Mouse (Mus musculus) cerebellum, postnatal 4 days (tissue): ENCODE measurements around the gene Npcd.

Experiments used
- DNase-seq, 2 experiments: peaks; one replicate each; pipeline ENCODE4 v3.0.0; 2022; ENCODE audit warnings: low spot score in 2 of 2, mixed read lengths in 1 of 2

Npcd gene

DNA sequence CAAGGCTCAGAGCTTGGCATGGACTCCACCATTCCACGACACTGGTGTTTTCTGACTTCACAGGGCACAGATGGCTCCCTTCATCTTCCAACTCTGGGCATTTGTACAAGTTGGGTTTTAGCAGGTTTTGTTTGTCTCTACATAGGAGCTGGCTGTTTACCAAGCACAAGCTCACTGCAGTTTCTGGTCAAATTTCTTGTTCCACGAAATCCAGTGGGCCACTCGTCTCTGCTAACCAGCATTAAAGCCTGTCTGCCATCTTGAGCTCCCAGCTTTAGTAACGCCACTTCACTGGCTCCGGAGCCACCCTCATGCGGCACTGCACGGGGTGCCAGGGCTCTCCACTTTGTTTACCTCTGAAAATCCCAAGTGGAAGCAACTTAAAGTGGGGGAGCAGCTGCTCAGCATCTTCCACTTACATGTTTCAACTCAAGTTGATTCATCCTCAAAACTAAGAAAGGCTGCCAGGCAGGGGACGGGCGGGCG is 67.4 kb downstream of the Npcd start:
- no peak for DNase-seq

- no peak for DNase-seq
Measured at GRCm38 (mm10) chr15:79766168-79766567, 67.9 kb downstream of the Npcd start.

- DNase-seq = peak in 1 of 2 experiments; percentile 51
Measured at GRCm38 (mm10) chr15:79765361-79765760, 68.7 kb downstream of the Npcd start.

DNA sequence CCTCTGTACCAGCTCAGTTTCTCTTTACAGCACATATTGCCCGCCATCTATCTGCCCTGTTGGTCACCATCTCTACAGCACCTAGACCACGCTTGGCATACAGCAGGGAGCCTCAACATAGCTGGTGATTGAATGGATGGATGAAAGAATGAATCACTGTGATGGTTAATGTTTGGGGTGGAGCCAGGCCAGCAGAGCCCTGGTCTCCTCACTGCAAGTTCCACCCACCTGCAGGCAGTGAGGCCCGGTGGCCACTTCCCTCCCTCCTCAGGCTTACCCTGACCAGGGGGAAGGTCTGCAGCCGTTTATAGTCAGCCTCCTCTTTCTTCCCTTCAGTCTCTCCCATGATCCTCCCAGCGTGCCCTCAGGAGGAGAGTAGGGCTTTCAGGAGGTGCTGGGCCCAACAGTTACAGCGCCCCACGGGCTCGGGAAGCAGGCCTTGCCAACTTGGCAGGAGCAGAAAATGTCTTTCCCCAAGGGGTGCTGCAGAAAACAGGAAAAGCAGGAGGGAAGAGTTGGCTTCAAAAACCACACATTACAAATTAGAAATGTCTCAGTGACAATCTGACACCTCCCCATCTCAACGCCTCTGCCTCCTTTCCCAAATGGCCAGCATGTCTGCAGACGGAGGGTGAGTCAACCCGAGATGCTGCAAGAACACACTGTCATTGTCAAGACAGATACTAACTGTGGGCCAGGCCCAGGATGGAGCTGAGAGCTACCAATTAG is 69.3 kb downstream of the Npcd start:
- no peak for DNase-seq

- DNase-seq = no peak
Measured at GRCm38 (mm10) chr15:79763601-79764246, 70.3 kb downstream of the Npcd start.

GRCm38 (mm10) chr15:79763001-79763400 is 71.0 kb downstream of the Npcd start:
- no peak for DNase-seq

- no peak for DNase-seq
Measured at GRCm38 (mm10) chr15:79760956-79761355, 73.1 kb downstream of the Npcd start.

GRCm38 (mm10) chr15:79757118-79757517 is 76.9 kb downstream of the Npcd start:
- DNase-seq = no peak

DNA sequence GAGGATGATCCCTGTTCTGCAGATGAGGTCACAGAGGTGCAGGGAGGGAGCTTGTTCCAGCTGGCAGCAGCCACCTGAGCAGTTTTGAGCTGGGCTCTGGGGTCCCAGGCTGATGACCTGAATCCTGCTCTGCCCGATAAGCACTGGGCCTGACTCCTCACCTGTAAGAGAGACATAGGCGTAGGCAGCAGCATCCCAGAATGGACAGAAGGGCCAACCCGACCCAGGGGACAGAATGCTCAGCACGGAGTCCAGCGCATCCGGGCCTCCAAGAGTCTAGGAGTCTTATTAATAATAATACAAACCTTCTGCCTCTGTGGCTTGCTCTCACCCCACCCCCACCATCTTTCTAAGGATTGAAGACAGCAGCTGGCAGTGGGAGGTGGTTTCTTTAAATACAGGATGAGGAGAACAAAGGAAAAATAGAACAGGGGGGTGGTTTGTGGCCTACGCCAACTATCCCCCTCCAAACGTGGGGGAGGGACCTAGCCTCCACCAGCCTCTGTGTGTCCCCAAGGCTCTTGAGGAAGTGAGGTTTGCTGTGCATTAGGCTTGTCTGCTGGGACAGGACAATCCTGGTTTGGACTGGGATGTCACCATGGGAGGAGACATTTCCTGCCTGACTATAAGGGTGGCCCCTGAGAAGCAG is 77.9 kb downstream of the Npcd start:
- DNase-seq = no peak

DNA sequence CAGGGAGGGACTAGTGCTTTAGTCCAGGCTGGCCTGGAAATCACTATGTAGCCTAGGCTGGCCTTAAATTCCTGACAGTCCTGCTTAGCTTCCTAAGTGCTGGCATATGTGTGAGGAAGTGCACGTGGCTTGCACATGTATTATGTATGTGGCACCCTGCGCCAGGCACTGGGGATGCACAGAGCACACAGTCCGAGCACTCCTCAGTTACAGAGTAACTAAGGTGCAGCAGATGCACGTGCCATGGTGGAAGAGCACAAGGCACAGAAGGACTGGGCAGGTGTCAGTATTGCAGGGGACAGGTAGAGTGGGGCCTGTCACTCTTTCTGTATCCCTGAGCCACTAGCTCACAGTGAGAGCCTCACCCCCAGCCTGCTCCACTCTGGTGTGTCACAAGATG is 78.9 kb downstream of the Npcd start:
- no peak for DNase-seq

DNA sequence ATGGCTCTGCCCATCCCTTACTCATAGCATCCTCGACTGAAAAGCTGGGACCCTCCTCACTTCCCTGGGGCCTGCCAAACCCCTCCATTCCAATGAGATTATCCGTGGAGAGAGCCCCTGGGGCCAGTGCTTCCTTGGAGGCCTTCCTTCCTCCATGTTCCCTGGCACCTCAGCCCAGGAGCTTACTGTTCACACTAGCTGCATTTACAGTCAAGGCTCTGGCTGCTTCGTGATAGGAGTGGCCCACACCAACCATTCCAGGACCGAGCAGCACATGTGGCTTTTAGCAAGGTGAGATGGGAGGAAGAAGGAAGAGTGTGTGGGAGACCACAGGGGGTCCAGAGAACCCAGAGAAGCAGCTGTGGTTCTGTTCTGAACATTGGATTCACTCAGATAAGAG is 80.2 kb downstream of the Npcd start:
- DNase-seq = no peak

GRCm38 (mm10) chr15:79753420-79753752 is 80.7 kb downstream of the Npcd start:
- DNase-seq = no peak

GRCm38 (mm10) chr15:79752742-79753419 is 81.2 kb downstream of the Npcd start:
- peak; percentile 64 to 82 for DNase-seq

- no peak for DNase-seq
Measured at GRCm38 (mm10) chr15:79751772-79752171, 82.3 kb downstream of the Npcd start.

GRCm38 (mm10) chr15:79750266-79750665 is 83.8 kb downstream of the Npcd start:
- DNase-seq = no peak

- DNase-seq = no peak
Measured at GRCm38 (mm10) chr15:79749162-79749561, 84.9 kb downstream of the Npcd start.

GRCm38 (mm10) chr15:79747998-79748397 is 86.0 kb downstream of the Npcd start:
- DNase-seq = peak in 1 of 2 experiments; percentile 48

DNA sequence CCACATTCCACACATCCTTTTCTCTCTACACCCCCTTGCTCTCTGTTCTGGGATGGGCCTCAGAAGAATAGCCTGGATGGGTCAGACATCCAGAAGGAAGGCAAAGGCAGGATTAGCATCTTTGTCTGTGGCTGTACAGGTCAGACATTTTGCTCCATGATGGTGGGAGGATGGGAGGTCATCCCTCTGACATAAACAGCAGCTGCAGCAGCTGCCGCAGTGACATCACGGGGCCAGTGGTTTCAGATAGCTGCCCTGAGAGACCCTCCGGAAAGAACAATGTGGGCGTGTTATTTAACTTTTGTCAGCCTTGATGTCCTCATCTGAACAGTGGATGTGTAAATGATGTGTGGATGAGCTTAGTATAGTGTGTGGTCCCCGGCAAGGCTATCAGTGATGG is 88.2 kb downstream of the Npcd start:
- DNase-seq = no peak

DNA sequence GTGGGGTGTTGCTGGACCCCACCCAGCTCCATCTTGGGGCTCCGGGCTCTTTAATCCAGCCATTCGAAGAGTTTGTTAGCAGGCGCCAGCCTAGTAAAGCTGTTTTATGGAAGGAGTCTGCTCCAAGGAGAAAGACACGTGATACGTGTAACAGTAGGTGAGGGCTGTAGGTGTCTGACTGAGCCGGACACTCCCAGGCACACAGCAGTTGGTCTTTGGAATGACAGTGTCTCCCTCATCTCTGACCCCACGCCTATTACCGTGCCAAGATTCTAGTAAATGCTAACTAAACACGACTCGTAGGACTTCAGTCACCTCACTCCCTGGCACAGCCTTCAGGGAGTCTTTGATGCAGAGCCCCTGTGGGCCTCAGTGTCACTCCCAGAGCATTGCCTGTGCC is 88.7 kb downstream of the Npcd start:
- DNase-seq = no peak

DNA sequence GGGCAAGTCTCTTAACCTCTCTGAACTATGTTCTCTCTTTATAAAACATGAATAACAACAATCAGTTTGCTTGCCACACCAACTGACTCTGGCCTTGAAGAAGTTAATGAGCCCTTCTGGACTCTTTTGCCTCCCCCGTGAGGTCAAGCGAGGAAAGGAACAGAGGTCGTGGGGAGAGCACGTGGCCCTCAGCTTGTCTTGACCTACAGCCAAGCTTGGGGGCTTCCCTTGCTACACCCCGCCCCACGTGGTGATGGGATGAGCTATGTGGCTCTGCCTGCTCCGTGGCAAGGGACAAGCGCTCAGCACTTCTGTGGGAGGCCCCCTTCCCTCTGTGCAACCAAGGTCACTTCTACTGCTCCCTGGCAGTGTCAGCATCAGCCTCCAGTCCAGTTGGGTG is 89.3 kb downstream of the Npcd start:
- DNase-seq = no peak

GRCm38 (mm10) chr15:79744001-79744400 is 90.0 kb downstream of the Npcd start:
- no peak for DNase-seq

- no peak for DNase-seq
Measured at GRCm38 (mm10) chr15:79742706-79743023, 91.4 kb downstream of the Npcd start.
